Mouse (Mus musculus) bone marrow, adult 2 months (tissue): Measurements from ENCODE around the gene Utp18.

Experiments used
- CTCF ChIP-seq: fragments of 200-500 bp; IDR thresholded peaks from 2 replicates; pipeline ENCODE4 v1.5.1; 2011; ENCODE audit warnings: low read length, control low read depth; ENCODE audit not compliant: control insufficient read depth, insufficient read depth
- POLR2A ChIP-seq: fragments of 200-500 bp; IDR thresholded peaks from 2 replicates; pipeline ENCODE4 v1.6.1; 2011; ENCODE audit warnings: low read depth, mild to moderate bottlenecking, control low read depth, low read length, borderline replicate concordance; ENCODE audit not compliant: control insufficient read depth

DNA sequence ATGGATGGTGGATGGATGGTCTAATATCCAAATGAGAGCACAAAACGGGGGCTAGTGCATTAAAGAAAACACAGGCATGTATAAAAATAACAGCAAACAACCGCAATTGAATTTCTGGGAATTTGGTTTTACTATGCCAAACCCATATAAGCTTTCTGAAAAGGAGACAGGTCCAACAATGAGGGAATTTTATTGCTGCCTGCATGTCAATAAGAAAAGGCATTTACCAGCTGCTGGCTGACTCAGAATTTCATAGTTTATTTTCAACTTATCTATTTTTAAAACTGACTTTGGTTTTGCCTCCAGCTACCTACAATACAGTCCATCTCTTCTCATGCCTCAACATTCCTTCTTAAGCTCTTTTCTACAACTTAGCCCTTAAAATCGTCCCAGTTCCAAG is 33.0 kb downstream of the Utp18 start:
- TF ChIP-seq CTCF (no peak), POLR2A (no peak)
